Mouse (Mus musculus) adrenal gland, postnatal 25 days (tissue): ENCODE results near the gene Gfod2. TPM values are rescaled to one million over a fixed set of nuclear protein-coding genes. Genes with fewer than 3 reads are reported as not detected.

ENCODE experiments used
- DNase-seq: peaks from one replicate; pipeline ENCODE4 v3.0.0; 2021; ENCODE audit warnings: mixed read lengths
- total RNA-seq: library from RNA; stranded (reverse); gene quantifications from 2 replicates; pipeline ENCODE4 v1.2.3, GENCODE M21; 2021

Gene Gfod2
- total RNA-seq, 1 experiment from 2014 or later = 9.3 TPM

DNA sequence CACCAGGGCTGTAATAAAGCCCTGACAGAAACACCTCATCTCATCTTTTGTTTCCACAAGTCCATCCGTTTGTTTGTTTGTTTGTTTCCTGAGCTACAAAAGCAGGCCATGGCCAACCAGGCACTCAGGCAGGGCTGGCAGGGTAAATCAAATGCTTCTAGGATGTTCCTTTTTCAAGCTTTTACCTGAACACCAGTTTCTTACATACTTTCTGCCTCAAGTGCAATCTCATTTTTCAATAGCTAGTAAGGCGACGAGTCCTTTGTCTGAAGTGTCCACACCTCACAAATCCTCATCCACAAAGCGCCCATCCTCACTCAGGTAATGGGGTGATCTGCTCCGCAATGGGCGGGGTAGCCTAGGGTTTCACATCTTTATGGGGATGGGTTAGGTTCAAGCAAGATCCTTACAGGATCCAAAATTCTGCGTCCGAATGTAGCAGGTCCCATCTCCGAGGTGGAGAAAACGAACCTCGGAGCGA, 628 bp downstream of the Gfod2 start:
- no peak for DNase-seq

DNA sequence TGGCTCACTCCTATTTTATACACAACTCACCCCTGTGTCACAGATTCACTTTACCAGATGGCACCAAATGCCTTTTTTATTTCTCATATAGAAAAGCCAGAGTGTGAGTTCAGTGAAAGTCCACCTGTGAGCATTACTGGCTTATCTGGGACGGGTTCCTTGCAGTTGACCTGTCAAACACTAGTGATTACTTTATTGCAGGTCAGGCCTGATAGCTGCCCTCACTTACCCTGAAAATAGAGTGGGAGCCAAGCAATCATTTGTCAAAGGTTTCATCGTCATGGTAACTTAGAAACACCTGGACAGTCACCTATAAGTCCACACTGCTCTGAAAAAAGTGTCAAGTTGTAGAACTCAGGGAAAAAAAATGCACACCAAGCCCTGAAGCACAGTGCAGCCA, 3.8 kb downstream of the Gfod2 start:
- no peak for DNase-seq

DNA sequence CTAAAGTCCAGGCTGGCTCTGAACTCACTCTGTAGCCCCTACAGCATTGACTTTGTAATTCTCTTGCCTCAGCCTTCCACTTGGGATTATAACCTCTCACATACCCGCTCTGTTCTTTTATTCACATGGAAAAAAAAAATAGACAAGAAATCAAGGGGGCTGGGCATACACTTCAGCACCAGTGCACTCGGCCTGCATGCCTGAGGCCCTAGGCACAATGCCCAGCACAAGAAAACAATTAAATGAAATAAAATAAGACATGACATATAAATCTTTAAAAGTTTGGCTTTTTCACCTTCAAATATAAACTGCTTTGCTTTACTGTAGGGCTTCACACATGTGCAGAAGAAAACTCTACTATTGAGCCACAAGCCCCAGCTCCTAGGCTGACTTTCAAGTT, 4.5 kb downstream of the Gfod2 start:
- DNase-seq = no peak

DNA sequence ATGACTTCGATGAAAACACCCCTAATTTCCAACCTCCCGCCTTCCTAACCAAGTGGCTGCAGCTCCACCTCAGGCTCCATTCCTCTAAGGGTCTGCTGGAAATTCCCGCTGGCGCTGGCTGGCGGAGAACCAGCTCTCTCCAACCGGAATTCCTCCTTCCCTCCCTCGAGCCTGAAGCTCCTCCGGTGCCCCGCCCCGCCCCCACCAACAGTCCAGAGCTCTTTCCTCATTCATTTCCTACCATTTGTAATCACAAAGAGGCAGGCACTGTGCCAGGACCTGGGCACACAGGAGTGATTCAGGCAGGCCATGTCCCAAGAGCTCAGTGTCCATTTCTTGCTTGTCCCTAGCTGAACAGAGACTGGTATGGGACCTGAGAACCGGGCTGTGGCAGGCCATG, 7.9 kb downstream of the Gfod2 start:
- DNase-seq = peak; percentile 89

DNA sequence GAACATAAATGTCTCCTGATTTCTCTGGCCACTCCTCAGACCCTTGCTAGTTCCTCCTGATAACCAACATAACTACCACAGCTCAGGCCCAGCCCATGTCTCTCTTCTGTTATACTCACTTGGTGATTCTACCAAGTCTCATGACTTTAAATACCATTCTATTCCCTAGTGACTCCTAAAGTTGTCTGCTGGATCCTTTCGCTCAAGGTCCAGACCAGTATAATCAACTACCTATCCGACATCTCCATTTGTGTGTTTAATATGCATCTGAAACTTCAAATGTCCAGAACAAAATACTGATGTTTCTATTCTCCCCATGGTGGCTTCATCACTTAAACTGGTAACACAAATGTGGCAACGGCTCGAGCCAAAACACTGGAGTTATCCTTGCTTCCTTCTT, 15.2 kb downstream of the Gfod2 start:
- no peak for DNase-seq

DNA sequence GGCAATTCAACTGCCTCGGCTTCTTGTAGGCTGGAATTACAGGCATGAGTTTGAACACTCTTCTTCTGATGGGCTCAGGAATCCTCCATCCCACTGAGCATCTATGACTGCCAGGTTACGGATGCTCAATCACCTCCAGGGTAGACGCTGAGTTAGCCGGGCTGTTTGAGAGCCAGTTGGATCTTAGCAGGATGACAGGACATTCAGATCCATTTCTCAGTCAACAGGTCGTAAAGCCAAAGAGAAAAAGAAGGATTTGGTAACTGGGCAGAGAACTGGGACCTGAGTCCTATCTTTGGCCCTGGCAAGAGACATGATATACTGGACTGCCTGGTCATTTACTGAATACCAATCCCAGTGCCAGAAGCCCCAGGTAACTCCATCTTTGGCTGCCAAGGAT, 19.2 kb downstream of the Gfod2 start:
- no peak for DNase-seq

DNA sequence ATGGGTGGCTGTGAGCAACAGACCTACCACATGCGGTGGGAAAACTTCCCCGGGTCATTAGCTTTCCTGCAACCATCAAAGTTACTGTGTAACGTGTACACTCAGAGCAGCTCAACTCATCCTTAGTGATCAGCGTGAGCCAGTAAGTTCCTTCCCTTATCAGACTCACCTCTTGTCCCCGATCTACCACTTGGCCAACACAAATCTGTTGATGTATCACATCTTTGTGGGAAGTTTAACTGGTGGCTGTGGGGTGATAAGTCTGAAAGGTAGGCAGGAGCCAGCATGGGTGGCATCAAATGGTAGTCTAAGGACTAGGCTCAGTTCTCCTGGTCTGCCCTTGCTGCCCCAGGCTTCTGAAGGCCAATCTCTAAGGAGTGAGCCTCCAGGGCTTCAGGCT, 26.3 kb downstream of the Gfod2 start:
- no peak for DNase-seq

DNA sequence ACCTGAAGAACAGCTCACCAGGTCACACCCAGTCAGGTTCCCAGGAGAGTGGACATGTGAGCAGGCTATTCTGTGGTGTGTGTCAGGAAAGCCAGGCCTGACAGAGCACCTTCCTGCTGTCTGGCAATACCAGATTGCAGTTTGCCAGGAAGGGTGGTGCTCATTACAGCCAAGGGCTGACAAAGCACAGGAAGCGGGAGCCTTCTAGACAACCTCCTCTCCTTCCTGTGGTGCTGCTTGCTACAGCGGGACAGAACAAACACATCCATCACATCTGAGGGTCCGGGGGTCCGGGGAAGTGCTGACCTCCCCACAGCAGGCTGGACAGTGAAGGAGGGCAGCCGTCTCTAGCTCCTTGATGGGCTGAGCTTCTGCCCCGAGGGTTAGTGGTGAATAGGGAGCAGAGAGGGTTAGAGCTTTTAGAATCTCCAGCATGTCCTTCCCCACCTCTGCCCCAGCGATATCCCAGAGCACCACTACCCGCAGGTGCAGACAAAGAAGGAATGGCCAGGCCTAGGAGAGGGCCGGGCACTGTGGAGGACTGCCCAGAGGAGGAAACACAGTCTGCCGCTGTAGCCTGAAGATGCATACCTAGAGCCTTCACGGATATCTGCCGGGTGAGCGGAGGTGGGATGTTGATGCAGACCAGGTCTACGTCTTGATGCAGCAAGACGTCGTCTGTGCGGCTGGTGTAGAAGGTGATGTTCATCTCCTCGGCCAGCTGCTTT, 30.9 kb downstream of the Gfod2 start:
- DNase-seq = no peak

DNA sequence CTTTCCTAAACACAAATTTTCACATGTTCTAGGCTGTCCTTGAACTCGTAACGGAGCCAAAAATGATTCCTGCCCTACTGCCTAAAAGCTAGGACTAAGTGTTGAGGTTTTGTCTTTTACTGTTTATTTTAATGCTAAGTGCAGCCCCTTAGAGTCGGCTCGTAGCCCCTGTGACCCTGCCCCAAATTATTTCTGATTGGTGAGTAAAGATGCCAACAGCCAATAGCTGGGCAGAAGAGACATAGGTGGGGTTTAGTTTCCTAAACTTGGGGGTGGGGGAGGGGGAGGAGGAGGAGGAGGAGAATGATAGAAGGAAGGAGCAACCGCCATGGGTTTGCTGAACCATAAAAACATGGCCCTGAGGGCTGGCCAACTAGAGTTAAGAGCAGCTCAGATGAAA, 32.7 kb downstream of the Gfod2 start:
- no peak for DNase-seq

DNA sequence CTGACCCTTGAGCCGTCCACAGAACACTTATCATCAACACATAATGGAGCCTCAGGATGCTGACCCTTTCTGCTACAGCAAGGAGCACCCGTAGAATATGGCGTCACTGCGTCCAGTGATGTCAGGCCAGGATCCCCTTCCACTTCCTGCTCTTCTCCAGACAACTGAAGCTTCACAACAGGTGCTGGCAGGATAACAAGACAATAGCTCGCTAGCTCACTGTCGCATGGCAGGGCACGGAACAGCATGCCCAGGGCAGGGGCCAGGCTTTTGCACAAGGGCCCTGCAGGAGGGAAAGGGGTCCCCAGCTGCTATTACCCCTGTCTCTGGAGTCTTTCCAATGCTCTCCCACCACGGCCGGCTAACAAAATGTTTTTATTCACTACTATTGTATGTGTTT, 35.6 kb downstream of the Gfod2 start:
- no peak for DNase-seq

DNA sequence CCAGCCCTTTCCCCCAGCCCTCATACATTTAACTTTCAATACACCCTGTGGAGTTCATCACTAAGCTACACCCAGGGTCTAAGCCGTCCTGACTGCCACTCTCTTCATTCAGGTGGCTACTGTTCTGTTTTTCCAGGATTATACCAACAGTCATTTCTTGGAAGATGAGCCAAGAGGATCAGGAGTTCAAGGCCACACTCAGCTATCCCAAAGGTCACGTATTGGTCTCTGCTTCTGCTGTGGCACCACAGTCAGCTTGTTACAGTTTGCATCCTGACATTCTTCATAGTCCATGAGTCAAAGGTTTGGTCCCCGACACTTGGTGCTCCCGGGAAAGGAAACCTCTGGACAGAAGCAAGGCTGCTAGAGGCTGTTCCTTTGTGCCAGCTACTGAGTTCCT, 38.8 kb downstream of the Gfod2 start:
- no peak for DNase-seq

DNA sequence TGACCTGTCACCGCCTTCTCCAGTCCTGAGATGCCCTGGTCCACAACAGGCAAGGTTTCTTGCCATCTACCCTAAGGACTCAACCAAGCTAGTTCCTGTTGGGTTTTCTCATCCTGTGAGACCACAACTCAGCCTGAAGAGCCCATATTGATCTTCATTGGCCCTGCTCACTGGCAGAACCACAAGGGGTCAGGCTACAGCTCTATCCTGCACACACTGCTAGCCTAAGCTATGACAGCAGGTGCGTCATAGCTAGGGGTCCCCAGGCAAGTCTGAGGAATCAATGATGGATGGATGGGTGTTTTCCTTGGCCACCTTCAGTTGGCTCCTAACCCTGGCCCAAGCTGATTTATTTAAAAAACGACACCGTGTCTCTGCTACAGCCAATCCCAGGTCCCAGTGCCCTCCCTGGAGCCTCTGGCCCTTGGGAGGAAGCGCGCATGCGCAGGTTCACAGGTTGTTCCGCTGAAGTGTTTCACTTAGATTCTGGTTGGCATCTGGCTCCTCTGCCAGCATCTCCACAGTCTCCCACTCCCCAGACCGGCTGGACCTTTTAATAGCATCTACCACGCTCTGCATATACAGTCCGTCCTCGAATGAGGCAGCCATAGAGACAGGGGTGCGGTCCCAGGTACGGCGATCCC, 42.0 kb downstream of the Gfod2 start:
- no peak for DNase-seq

DNA sequence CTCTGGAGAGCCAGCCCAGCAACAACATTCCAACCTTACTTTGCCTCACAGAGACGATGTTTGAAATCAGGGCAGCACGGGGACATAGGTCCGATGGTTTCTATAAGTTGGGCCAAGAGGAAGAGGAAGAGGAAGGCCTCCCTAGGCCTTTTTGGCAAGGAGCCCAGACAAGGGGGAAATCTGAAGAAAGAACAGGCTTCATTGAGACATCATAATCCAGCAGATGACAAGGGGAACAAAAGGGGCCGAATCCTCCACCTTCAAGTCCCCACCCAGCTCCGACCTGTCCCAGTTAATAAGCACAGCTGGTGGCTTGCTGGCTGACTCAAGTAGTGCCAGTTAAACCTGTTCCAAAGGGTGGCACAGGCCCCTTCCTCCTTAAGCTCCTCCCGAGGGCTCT, 43.4 kb downstream of the Gfod2 start:
- no peak for DNase-seq

DNA sequence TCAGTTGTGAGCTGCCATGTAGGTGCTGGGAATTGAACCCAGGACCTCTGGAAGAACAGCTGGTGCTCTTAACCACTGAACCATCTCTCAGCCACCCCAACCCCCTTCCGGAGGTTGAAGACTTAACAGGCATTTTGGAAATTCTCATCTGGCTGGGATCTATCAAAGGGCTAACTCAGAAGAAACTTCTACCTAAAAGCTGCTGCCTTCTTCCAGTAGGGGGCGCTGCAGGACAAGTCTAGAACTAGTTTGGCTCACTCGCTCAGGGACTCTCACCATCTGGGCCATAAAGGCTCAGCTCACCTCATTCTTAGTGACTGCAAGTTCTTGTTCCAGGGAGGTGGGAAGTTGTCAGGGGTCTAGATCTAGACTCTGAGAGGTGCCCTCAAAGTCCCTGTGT, 44.3 kb downstream of the Gfod2 start:
- peak; percentile 90 for DNase-seq

DNA sequence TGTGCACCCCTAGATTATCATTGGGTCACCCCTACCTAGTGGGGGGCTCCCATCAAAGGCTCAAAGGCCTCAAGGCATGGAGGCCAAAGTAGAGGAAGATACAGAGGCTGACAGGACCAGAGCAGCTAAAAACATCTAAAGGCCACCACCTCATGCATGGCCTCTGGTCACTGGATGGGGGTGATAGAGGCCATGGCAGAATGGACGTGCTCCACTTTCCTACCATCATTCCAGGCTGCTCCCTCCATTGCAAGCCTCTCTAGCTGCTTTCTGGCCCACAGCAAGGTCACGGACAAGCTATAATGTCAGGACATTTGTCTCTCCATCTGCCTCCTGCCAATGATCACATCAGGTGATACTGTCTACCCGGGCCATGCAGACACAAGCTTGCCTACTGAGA, 46.2 kb downstream of the Gfod2 start:
- DNase-seq = no peak

DNA sequence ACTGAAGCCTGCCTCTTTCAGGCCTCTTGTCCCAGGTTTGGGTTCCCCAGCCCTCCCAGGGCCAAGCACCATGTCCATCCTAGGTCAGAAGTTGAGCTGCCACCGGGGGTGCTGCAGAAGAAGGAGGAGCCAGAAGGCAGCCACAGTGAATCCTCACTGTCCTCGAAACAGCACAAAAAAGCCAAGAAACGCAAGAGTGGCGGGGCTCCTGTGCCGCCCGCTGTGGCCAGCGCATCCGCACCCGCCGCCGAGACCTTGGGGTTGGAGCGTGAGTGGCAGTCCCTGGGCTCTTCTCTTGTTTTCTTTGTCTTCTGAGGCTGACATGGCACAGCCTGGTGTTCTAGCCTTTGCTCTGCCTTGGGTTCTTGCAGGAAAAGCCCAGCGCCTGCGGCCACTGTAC, 49.1 kb downstream of the Gfod2 start:
- no peak for DNase-seq

DNA sequence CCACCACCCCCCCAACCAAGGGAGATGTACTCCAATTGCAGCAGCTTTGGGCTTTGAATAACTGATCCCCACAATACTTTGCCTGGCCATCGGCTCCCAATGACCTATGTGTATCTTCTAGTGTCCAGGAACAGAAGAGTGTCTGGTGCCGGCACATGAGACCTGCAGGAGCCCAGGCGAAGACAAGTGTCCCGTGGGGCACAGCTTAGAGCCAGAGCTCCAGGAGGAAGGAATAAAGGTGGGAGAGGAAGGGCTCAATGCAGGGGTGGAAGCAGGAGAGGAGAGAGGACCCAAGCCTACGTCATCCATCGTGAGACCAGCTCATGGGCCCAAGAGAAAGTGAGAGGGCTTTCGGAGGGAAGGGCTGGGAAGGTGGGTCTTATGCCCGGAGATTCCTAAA, 49.8 kb downstream of the Gfod2 start:
- DNase-seq = no peak

DNA sequence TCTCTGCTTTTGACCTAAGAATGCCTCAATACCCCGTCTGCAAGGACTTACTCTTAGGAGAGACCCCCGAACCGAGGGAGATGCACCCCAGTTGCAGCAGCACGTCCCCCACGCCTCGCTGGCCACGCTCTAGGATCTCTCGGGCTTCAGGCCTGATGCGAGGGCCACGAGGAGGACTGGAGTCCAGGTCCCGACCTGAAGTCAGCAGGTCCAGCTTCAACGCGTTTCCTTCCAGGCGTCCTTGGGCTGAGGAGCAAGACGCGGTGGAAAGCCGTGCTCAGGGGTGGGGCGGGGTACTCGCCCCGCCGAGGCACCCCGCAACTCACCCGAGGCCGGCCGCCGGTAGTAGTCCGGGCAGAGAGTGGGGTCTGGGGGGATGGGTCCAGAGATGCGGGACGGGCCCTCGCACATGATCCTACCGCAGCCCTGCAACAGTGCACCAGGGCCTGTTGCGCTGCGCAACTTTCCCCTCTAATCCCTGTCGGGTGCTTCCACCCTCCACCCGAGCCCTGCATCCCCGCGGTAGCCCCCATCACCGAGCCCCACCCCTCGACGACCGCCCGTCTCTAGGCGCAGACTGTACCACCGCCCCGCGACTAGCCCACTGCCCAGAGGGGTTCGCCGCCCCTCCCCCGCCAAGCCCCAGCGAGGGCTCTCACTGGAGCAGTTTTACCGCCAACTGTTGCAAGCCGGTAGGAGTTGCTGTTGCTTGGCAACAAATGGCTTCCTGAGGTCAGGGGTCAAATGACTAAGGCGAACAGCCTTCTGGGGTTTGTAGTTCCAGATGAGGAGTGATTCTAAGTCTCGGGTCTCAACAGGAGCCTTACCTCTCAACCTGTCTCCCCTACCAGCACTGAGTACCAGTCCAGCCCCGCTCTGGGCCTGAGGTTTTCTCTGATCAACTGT, 50.7 kb downstream of the Gfod2 start, which contains the start of the genes 4933405L10Rik and Enkd1:
Gene 4933405L10Rik, plus strand, starts transcription at position 158 of the 906 bp plus-strand sequence.
Gene Enkd1, minus strand, starts transcription at position 713 of the 906 bp plus-strand sequence.
- peak; percentile 78 for DNase-seq

DNA sequence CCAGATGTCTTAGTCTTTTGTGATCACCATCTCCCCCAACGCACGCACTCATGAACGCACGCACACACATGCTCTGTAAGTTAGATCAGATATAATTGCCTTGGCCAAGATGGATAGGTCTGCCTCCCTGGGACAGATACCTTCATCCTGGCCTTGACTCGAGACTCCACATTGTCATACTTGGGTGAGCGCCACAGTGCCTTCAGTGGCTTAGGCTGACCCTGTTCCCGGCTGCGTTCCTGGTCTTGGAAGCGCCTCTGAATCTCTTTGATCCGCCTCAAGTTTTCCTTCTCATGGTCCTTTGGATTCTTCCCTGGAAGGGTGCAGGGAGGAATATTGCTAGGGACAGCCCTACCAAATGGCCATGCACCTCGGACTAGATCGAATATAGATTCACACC, 52.0 kb downstream of the Gfod2 start:
- no peak for DNase-seq

DNA sequence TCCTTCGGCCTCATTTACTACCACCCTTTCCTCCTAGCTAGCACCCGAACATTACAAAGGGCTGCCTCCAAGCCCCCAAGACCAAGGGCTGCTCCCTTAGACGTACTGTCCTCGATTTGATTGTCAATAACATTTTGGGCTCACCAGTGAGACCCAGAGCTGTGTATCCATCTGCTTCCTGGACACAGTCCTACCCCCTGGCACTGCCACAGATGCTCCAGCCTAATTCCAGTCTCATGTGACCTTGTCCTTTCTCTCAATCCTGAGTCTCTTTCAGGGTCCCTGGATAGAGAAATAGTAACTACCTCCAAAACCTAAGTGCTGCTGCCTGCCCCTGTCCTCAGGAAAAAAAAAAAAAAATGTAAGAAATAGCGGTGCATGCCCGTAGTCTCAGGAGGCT, 53.5 kb downstream of the Gfod2 start:
- DNase-seq = no peak

DNA sequence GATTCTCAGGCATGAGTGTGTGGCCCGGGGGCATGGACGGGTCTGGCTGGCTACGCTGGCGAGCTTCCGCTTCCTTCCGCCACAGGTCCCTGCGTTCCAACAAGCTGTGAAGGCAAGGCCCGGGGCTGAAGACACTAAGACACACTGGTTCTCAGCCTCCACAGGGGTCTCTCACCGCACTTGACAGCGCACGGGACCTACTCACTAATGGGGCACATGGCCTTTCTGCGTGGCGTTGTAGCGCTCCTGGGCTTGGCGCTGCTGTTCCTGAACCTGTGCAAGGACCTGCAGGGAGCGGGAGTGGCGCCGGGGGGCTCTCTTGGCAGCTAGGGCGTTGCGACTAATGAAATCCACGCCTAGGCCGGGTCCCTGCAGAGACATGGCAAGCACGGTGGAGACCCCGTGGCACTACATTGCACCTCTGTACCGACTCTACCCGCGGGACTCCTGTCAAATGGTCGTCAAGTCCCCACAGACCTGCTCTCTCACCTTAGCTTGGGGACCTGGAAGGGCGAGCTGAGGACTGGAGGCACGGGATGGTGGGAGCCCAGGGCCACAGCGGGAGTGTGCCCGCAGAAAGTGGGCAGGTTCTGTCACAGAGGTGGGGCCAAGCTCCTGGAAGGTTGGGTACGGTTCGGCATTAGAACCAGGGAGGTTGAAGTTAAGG, 54.2 kb downstream of the Gfod2 start:
- no peak for DNase-seq

DNA sequence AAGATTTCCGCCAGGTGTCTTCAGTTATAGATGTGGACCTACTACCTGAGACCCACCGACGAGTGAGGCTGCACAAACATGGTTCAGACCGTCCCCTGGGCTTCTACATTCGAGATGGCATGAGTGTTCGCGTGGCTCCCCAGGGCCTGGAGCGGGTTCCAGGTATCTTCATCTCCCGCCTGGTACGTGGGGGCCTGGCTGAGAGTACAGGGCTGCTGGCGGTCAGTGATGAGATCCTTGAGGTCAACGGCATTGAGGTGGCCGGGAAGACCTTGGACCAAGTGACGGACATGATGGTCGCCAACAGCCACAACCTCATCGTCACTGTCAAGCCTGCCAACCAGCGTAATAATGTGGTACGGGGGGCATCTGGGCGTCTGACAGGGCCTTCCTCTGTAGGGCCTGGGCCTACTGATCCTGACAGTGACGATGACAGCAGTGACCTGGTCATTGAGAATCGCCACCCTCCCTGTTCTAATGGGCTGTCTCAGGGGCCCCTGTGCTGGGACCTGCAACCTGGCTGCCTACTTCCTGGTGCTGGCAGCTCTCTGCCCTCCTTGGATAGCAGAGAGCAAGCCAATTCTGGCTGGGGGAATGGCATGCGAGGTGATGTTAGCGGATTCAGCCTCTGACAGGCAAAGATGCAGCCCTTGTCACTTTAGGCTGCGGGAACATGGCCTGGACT, 55.6 kb downstream of the Gfod2 start:
- DNase-seq = no peak
